Mouse (Mus musculus) embryonic stem cell, embryonic (primary cell): ENCODE measurements at regions not wholly inside any gene's neighbourhood (a gene's known extent, or its start where the extent isn't known, plus 50 kb on each side); places are given as distances from the start of the nearest gene placed in this dataset.

Experiments used
- CTCF ChIA-PET, 4 experiments: fragments of 300-600 bp in 2 of 4; fragments of 350-600 bp in 2 of 4; sonication (Branson Sonifier 250); formaldehyde crosslinking; loops; one replicate each; lab custom pipeline; 2022; ENCODE audit warnings: inconsistent platforms in 2 of 4; lab: Charles Lee
- POLR2A ChIA-PET, 4 experiments: fragments of 300-600 bp in 2 of 4; fragments of 350-600 bp in 2 of 4; sonication (Branson Sonifier 250); formaldehyde crosslinking; loops; one replicate each; lab custom pipeline; 2022; ENCODE audit warnings: antibody characterized with exemption in 4 of 4, inconsistent platforms in 1 of 4; lab: Charles Lee

- POLR2A ChIA-PET: no interaction called here
- CTCF ChIA-PET: interaction anchor here in 1 of 4 experiments (0.6 kb wide), 1 partner anchor 66 kb away, joined by 4 read pairs; no protein-coding TSS in a partner anchor
Observed at GRCm38 (mm10) chr5:90706350-90706749, 52.8 kb upstream of the Cxcl5 start.

GRCm38 (mm10) chr5:90703653-90704052 is 55.5 kb upstream of the Cxcl5 start:
- ChIA-PET POLR2A (no interaction called here), CTCF (no interaction called here)

- ChIA-PET CTCF (no interaction called here), POLR2A (no interaction called here)
Observed at GRCm38 (mm10) chr5:90700178-90700577, 59.0 kb upstream of the Cxcl5 start.

GRCm38 (mm10) chr5:90696064-90696463 is 55.6 kb upstream of the Rassf6 start:
- ChIA-PET POLR2A (no interaction called here), CTCF (no interaction called here)

- ChIA-PET CTCF (no interaction called here), POLR2A (interaction anchor here in 1 of 4 experiments (0.6 kb wide), 1 partner anchor 730 kb away, joined by 3 read pairs; no protein-coding TSS in a partner anchor)
Observed at GRCm38 (mm10) chr5:90694431-90694830, 54.0 kb upstream of the Rassf6 start.

GRCm38 (mm10) chr5:90690746-90691145 is 50.3 kb upstream of the Rassf6 start:
- POLR2A ChIA-PET: no interaction called here
- CTCF ChIA-PET: no interaction called here
